Mouse (Mus musculus) heart, postnatal 25 days (tissue): ENCODE measurements around the gene Tada2b. TPM values are rescaled to one million over a fixed set of nuclear protein-coding genes. Genes with fewer than 3 reads are reported as not detected.
A peak's percentile ranks its signal among the peaks of the same experiment; 100 is the strongest.

Experiments used
- DNase-seq: peaks from one replicate; pipeline ENCODE4 v3.0.0; 2022; ENCODE audit warnings: low spot score
- intact Hi-C: fragments of 180-260 bp; cut with DNase I; formaldehyde crosslinking; loops from one replicate; pipeline ENCODE4 v1.15.1; 2025
- total RNA-seq, 2 experiments: library from RNA; stranded (reverse); gene quantifications; 2 replicates each; pipeline ENCODE4 v1.2.3; 2021

Tada2b gene
- total RNA-seq, 2 experiments from 2014 or later, result 14.2 to 14.8 TPM

GRCm38 (mm10) chr5:36483203-36484101 lies 633 bp downstream of the Tada2b start:
- intact Hi-C loops, result loop anchor here (2.0 kb wide), 1 partner anchor 19 kb away; the partner anchor contains the start of gene Grpel1
- peak; percentile 22 for DNase-seq

- intact Hi-C loops, result no loop called here
These were observed 3.0 kb downstream of the Tada2b start for GRCm38 (mm10) chr5:36481114-36481513.

GRCm38 (mm10) chr5:36480398-36480797 lies 3.7 kb downstream of the Tada2b start:
- intact Hi-C loops, result no loop called here
- no peak for DNase-seq

More at GRCm38 (mm10) chr5:36481114-36481513, 3.0 kb downstream of the Tada2b start:
- DNase-seq, result no peak

GRCm38 (mm10) chr5:36479735-36480134 lies 4.3 kb downstream of the Tada2b start:
- intact Hi-C loops, result no loop called here
- DNase-seq, result no peak

GRCm38 (mm10) chr5:36478540-36479420 lies 5.3 kb downstream of the Tada2b start:
- intact Hi-C loops, result no loop called here
- DNase-seq, result no peak

GRCm38 (mm10) chr5:36477486-36477885 lies 6.6 kb downstream of the Tada2b start:
- no peak for DNase-seq
- intact Hi-C loops, result no loop called here

GRCm38 (mm10) chr5:36474283-36474682 lies 9.8 kb downstream of the Tada2b start:
- intact Hi-C loops, result no loop called here
- DNase-seq, result peak; percentile 25

GRCm38 (mm10) chr5:36472876-36473655 lies 11.0 kb downstream of the Tada2b start:
- no peak for DNase-seq

GRCm38 (mm10) chr5:36471206-36471605 lies 12.9 kb downstream of the Tada2b start:
- intact Hi-C loops, result no loop called here
- DNase-seq, result no peak

More at GRCm38 (mm10) chr5:36472876-36473655, 11.0 kb downstream of the Tada2b start:
- intact Hi-C loops, result no loop called here

- DNase-seq, result no peak
- intact Hi-C loops, result loop anchor here (2.0 kb wide), 1 partner anchor 17 kb away; no protein-coding TSS in a partner anchor
These were observed 18.2 kb downstream of the Tada2b start for GRCm38 (mm10) chr5:36465889-36466288.

- DNase-seq, result peak; percentile 98
- intact Hi-C loops, result loop anchor here (2.0 to 5.0 kb wide), 3 partner anchors 18 to 117 kb away; no protein-coding TSS in a partner anchor
These were observed 19.1 kb downstream of the Tada2b start, which contains the start of gene Grpel1 for GRCm38 (mm10) chr5:36464709-36465661. Gene Grpel1, plus strand, starts transcription at chr5:36464998.

- no peak for DNase-seq
- intact Hi-C loops, result loop anchor here (2.0 to 5.0 kb wide), 3 partner anchors 69 to 279 kb away; no protein-coding TSS in a partner anchor
These were observed 20.7 kb downstream of the Tada2b start for GRCm38 (mm10) chr5:36463391-36463790.

- intact Hi-C loops, result loop anchor here (1.0 to 5.0 kb wide), 4 partner anchors 27 to 280 kb away; no protein-coding TSS in a partner anchor
- DNase-seq, result peak; percentile 44
These were observed 21.3 kb downstream of the Tada2b start for GRCm38 (mm10) chr5:36462810-36463209.

GRCm38 (mm10) chr5:36461231-36461630 lies 22.9 kb downstream of the Tada2b start:
- intact Hi-C loops, result loop anchor here (5.0 kb wide), 2 partner anchors 71 to 121 kb away; no protein-coding TSS in a partner anchor
- no peak for DNase-seq

- DNase-seq, result no peak
- intact Hi-C loops, result loop anchor here (5.0 kb wide), 2 partner anchors 72 to 122 kb away; no protein-coding TSS in a partner anchor
These were observed 23.4 kb downstream of the Tada2b start for GRCm38 (mm10) chr5:36460712-36461111.

- intact Hi-C loops, result no loop called here
- no peak for DNase-seq
These were observed 25.2 kb downstream of the Tada2b start for GRCm38 (mm10) chr5:36458926-36459325.

GRCm38 (mm10) chr5:36457706-36458105 lies 26.4 kb downstream of the Tada2b start:
- intact Hi-C loops, result no loop called here
- DNase-seq, result no peak

GRCm38 (mm10) chr5:36452821-36453220 lies 31.3 kb downstream of the Tada2b start:
- DNase-seq, result no peak
- intact Hi-C loops, result no loop called here
